Mouse (Mus musculus): ENCODE data around the gene Rspry1. TPM values are rescaled to one million over a fixed set of nuclear protein-coding genes. Genes with fewer than 3 reads are reported as not detected.
A peak's percentile ranks its signal among the peaks of the same experiment; 100 is the strongest.

Gene Rspry1
- polyA plus RNA-seq, 1 experiment from 2014 or later = 50.2 TPM

DNA sequence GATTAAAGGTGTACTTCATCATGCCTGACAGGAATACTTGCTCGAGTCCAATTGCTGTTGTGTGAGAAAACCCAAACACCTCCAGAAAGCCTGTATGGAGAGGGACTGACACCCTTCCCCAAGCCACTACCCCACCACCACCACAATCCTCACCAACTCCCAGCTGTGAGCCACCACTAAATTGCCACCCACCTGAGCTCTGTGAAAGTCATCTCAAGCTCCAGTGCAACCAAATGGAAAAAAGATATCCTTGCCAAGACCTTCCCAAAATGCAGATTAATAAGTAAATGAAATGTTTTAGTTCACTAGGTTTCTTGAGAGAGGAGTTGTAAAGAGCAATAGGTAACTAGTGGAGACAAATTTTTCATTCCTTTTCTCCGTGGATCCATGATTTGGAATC, 63.0 kb downstream of the Rspry1 start:
- H3K4me3 ChIP-seq (replicated peaks) = no peak overlapping the region
- H3K4me2 ChIP-seq = no peak overlapping the region
- no peaks in the 10 kb centered on the region for H3K9me3 ChIP-seq (replicated peaks)
- WGBS = 90% methylated on average over 2 of the region's 2 CpGs
- no peak for ATAC-seq (ENCODE audit: low FRiP score)
- peaks cover 24% of the 10 kb centered on the region for H3K4me1 ChIP-seq
- H3K9ac ChIP-seq (replicated peaks) = no peak overlapping the region
- no peak overlapping the region for H3K27ac ChIP-seq (replicated peaks)
- H3K27me3 ChIP-seq (replicated peaks) = no peaks in the 10 kb centered on the region
- peaks cover 27% of the 10 kb centered on the region for H3K36me3 ChIP-seq

DNA sequence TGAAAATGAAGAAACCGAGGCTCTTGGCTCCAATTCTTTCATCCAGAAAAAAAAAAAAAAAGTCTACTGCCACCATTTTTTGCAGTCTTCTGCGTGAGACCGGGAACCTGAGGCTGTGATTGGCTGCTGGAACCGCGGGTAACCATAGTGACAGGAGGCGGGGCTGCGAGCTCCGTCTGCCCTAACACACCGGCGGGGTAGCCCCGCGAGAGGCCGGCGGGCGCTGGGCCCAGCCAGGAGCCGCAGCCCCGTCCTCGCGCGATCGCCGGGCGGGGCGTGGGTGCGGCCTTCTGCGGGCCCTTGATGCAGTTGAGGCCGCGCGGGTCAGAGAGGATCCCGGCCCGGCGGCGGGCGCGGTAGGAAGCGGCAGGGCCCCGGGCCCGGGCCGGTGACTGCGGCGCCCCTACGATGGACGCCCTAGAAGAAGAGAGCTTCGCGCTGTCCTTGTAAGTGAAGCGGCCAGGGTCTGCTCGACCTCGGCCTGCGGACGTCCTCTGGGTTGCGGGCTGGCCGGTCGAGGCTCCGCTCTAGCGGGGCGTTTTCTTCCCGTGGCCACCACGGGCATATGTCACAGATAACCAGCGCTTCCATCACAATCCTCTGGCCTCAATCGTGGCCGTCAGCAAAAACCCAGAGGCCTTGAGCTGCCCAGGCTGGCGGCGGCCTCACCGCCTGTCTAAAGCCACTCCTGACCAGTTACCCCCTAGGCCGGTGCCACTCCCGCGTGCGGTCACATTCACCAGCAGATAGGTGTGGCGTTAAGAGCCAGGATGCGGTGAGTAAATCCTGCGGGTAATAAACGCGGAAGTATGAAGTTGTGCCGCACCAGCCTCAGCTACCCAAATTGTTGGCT, 64.9 kb downstream of the Rspry1 start, which contains the start of gene Arl2bp:
Gene Arl2bp, plus strand, starts transcription at position 145 of the 853 bp plus-strand sequence.
- WGBS = under 1% methylated on average over 74 of the region's 74 CpGs
- Histone ChIP-seq H3K27me3 (replicated peaks) (no peaks in the 10 kb centered on the region), H3K9me3 (replicated peaks) (no peaks in the 10 kb centered on the region), H3K36me3 (peaks cover 26% of the 10 kb centered on the region), H3K27ac (replicated peaks) (peak within 1 kb of the TSS; percentile 97), H3K4me2 (peak within 1 kb of the TSS; percentile 61), H3K4me3 (replicated peaks) (peak within 1 kb of the TSS; percentile 96), H3K4me1 (peaks cover 24% of the 10 kb centered on the region), H3K9ac (replicated peaks) (peak within 1 kb of the TSS; percentile 98)
- peak; percentile 99 for ATAC-seq (ENCODE audit: low FRiP score)

DNA sequence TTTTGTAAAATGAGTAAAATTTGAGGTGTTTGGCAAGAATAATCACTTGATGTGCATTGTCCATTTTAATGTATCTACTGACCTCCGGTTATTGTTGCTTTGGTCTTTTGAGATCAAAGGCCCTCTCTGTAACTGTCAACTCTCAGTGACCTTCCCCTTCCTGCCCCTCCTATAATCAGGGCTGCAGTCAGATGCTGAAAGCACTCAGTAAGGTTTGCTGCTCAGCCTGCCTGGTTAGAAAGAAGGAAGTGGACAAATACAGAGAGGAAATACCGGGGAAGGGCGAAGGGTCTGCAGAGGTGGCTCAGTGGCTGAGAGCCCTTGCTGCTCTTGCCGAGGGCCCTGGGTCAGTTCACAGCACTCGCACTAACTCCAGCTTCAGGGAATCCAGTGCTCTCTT, 72.6 kb downstream of the Rspry1 start:
- Histone ChIP-seq H3K4me1 (peaks cover 5% of the 10 kb centered on the region; the same call in 1 of the 2 replicates), H3K27ac (replicated peaks) (no peak overlapping the region), H3K9ac (replicated peaks) (no peak overlapping the region), H3K4me3 (replicated peaks) (no peak overlapping the region), H3K36me3 (peaks cover 49% of the 10 kb centered on the region), H3K4me2 (no peak overlapping the region), H3K9me3 (replicated peaks) (no peaks in the 10 kb centered on the region), H3K27me3 (replicated peaks) (no peaks in the 10 kb centered on the region)
- WGBS = 87% methylated on average over 5 of the region's 5 CpGs
- ATAC-seq (ENCODE audit: low FRiP score) = no peak

DNA sequence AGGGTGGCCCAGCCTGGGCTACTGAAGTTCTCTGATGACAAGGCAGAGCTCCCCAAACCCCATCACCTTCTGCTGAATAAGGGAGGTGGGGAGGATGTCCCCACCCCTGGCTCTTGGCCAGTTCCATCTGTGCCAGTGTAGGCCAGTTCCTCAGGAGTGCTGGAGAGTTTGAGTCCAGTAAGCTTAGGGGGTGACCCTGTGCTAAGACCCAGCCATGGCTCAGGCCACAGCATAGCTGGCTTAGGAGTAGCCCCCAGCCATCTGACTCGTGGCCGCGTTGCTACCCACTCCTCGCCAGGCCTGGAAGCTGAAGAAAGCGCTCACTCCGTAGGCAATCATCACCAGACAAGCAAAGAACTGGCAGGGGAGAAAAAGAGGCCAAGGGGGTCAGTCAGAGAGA, 74.2 kb downstream of the Rspry1 start:
- H3K4me1 ChIP-seq = 0 out of 2 replicates have a peak, but pooled peaks cover 4% of the 10 kb centered on the region
- no peak overlapping the region for H3K9ac ChIP-seq (replicated peaks)
- no peak overlapping the region for H3K4me2 ChIP-seq
- no peaks in the 10 kb centered on the region for H3K9me3 ChIP-seq (replicated peaks)
- H3K27me3 ChIP-seq (replicated peaks) = no peaks in the 10 kb centered on the region
- no peak overlapping the region for H3K27ac ChIP-seq (replicated peaks)
- no peak overlapping the region for H3K4me3 ChIP-seq (replicated peaks)
- no peak for ATAC-seq (ENCODE audit: low FRiP score)
- H3K36me3 ChIP-seq = peaks cover 41% of the 10 kb centered on the region
- WGBS = 87% methylated on average over 6 of the region's 6 CpGs

DNA sequence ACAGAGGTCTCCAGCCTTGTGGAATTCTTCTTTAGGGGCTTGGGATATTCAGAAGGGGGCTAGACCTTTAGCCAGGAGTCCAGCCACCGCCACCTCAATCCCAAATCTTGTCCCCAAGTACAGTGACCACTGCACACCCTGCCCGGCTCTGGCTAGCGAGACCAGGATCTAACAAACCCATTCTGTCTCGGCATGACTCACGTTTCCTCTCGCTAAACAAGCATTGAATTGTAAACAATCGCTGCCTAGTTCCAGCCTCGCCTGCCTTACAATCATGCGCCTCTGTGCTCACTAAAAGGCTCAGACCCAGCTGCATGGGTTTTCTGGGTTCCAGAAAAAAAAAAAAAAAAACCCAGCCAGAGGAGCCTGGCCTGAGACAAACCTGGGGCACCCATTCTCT, 76.8 kb downstream of the Rspry1 start:
- Histone ChIP-seq H3K4me1 (0 out of 2 replicates have a peak, but pooled peaks cover 4% of the 10 kb centered on the region), H3K4me2 (no peak overlapping the region), H3K4me3 (replicated peaks) (no peak overlapping the region), H3K9me3 (replicated peaks) (no peaks in the 10 kb centered on the region), H3K27ac (replicated peaks) (peak overlapping the region; percentile 58), H3K9ac (replicated peaks) (no peak overlapping the region), H3K36me3 (peaks cover 14% of the 10 kb centered on the region), H3K27me3 (replicated peaks) (no peaks in the 10 kb centered on the region)
- WGBS = 41% methylated on average over 9 of the region's 9 CpGs
- ATAC-seq (ENCODE audit: low FRiP score) = no peak

DNA sequence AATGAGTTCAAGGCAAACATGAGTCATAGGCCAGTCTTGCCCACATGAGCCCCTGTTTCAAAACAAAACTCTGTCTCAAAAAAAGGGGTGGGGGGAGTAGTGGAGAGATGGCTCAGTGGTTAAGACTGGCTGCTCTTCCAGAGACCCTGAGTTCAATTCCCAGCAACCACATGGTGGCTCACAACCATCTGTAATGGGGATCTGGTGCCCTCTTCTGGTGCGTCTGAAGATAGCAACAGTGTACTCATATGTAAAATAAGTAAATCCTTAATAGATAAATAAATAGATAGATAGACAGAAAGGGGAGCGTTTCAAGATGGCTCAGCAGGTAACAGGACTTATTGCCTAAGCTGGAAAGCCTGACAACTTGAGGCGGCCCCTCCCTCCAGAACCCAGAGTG, 78.7 kb downstream of the Rspry1 start:
- H3K36me3 ChIP-seq = no peaks in the 10 kb centered on the region
- no peak overlapping the region for H3K4me2 ChIP-seq
- no peak overlapping the region for H3K27ac ChIP-seq (replicated peaks)
- no peaks in the 10 kb centered on the region for H3K27me3 ChIP-seq (replicated peaks)
- 0 out of 2 replicates have a peak, but pooled peaks cover 4% of the 10 kb centered on the region for H3K4me1 ChIP-seq
- WGBS = 81% methylated on average over 3 of the region's 3 CpGs
- H3K9me3 ChIP-seq (replicated peaks) = no peaks in the 10 kb centered on the region
- no peak for ATAC-seq (ENCODE audit: low FRiP score)
- H3K9ac ChIP-seq (replicated peaks) = no peak overlapping the region
- H3K4me3 ChIP-seq (replicated peaks) = no peak overlapping the region

DNA sequence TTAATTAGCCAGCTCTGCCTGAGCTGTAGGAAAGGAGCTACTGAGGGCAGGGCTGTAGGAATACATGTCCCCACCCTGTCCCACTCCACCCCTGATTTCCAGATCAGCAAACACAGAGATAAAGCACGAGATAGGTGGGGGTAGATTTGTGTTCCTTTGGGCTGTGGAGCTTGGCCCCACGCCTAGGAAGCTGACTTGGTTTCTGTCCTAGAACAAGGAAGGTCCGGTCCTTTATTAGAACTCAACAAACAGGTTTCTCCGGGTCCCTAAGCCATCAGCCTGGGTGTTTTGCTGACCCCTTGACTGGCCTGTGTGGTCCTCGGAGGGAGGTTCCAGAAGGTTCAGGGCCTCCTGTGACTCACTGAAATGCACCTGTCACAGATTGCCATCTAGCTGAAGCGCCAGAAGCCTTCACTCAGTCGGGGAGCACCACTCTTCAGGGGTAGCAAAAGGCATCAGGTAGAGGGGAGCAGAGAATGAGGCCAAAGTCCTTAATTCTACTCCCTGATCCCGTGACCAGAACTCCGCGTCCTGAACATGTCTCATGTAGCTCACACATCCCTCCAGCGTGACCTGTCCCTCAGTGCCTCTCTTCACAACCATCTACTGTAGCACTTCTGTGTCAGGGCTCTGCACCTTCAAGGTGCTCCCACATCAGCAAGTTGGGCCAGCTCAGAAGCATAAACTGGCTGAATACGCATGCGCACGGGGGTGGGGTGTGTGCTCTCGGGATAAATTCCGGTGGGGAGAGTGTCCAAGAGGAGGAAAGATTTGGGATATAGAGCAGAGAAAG, 81.2 kb downstream of the Rspry1 start:
- H3K36me3 ChIP-seq = no peaks in the 10 kb centered on the region
- H3K9me3 ChIP-seq (replicated peaks) = no peaks in the 10 kb centered on the region
- H3K4me1 ChIP-seq = no peaks in the 10 kb centered on the region
- H3K9ac ChIP-seq (replicated peaks) = no peak overlapping the region
- H3K4me2 ChIP-seq = no peak overlapping the region
- H3K27ac ChIP-seq (replicated peaks) = no peak overlapping the region
- WGBS = 84% methylated on average over 16 of the region's 16 CpGs
- H3K4me3 ChIP-seq (replicated peaks) = no peak overlapping the region
- no peaks in the 10 kb centered on the region for H3K27me3 ChIP-seq (replicated peaks)
- ATAC-seq (ENCODE audit: low FRiP score) = no peak

DNA sequence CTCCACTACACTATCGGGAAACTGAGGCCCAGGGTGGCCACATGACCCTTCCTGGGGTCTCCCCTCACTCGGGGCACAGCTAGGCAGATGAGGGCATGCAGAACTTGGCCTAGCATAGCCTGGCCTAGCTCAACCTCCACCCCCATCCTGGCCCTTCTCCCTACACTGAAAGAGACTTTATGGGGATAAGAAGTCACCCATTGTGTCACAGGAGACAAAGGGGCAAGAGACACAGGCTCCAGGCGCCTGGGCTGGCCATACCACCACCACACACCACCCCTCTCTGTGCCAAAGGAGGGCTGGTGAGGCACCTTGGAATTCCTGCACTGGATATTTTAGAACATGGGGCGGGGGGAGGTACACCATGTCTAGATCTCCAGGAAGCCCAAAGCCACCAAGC, 82.5 kb downstream of the Rspry1 start:
- Histone ChIP-seq H3K4me3 (replicated peaks) (no peak overlapping the region), H3K4me1 (no peaks in the 10 kb centered on the region), H3K9ac (replicated peaks) (no peak overlapping the region), H3K4me2 (no peak overlapping the region), H3K27me3 (replicated peaks) (no peaks in the 10 kb centered on the region), H3K9me3 (replicated peaks) (no peaks in the 10 kb centered on the region), H3K27ac (replicated peaks) (no peak overlapping the region), H3K36me3 (no peaks in the 10 kb centered on the region)
- WGBS = 81% methylated on average over 4 of the region's 4 CpGs
- ATAC-seq (ENCODE audit: low FRiP score) = no peak

DNA sequence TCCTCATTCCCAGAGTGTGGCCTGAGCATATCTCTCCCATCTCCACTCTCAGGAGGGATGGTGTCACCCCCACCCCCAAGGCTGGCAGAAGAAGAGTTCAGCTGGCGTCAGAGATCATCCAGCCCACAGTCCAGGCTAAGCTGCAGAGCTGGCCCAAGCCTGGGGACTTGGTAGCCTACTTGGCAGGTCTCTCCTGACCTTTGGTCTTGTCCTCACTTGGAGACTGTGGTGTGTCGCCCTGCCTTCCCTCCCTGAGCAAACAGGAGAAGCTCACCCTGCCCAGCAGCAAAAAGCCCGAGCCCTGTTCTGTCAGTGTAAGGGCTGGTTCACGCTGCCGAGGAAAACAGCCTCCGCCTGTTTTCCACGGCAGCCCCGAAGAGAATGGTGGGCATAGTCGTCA, 84.2 kb downstream of the Rspry1 start:
- 78% methylated on average over 9 of the region's 9 CpGs for WGBS
- H3K4me2 ChIP-seq = no peak overlapping the region
- no peaks in the 10 kb centered on the region for H3K4me1 ChIP-seq
- no peaks in the 10 kb centered on the region for H3K36me3 ChIP-seq
- no peaks in the 10 kb centered on the region for H3K27me3 ChIP-seq (replicated peaks)
- no peak overlapping the region for H3K9ac ChIP-seq (replicated peaks)
- no peak overlapping the region for H3K4me3 ChIP-seq (replicated peaks)
- no peak overlapping the region for H3K27ac ChIP-seq (replicated peaks)
- H3K9me3 ChIP-seq (replicated peaks) = no peaks in the 10 kb centered on the region
- no peak for ATAC-seq (ENCODE audit: low FRiP score)

DNA sequence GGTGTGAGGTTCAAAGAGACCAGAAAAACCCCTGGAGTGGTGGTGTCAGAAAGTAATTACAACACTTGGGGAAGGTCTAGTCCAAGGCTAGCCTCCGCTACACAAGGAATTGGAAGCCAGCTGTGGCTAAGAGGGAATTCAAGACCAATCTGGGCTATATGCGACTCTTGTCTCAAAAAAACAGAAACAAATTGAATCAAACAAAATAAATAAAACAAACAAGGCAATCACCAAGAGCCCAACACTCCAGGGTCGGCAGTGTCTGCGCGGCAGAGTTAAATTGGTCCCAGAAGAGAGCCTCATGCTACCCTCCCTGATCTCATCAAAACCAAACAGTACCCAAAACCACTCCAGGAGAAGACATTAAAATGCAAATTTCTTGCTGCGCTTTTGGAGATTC, 93.0 kb downstream of the Rspry1 start:
- 2% methylated on average over 6 of the region's 6 CpGs for WGBS
- Histone ChIP-seq H3K9me3 (replicated peaks) (no peaks in the 10 kb centered on the region), H3K36me3 (no peaks in the 10 kb centered on the region), H3K9ac (replicated peaks) (no peak overlapping the region), H3K4me3 (replicated peaks) (no peak overlapping the region; the same call in 1 of the 2 replicates), H3K4me2 (peak overlapping the region; percentile 61), H3K27ac (replicated peaks) (no peak overlapping the region), H3K27me3 (replicated peaks) (peaks cover 59% of the 10 kb centered on the region), H3K4me1 (peaks cover 25% of the 10 kb centered on the region)
- ATAC-seq (ENCODE audit: low FRiP score) = no peak

DNA sequence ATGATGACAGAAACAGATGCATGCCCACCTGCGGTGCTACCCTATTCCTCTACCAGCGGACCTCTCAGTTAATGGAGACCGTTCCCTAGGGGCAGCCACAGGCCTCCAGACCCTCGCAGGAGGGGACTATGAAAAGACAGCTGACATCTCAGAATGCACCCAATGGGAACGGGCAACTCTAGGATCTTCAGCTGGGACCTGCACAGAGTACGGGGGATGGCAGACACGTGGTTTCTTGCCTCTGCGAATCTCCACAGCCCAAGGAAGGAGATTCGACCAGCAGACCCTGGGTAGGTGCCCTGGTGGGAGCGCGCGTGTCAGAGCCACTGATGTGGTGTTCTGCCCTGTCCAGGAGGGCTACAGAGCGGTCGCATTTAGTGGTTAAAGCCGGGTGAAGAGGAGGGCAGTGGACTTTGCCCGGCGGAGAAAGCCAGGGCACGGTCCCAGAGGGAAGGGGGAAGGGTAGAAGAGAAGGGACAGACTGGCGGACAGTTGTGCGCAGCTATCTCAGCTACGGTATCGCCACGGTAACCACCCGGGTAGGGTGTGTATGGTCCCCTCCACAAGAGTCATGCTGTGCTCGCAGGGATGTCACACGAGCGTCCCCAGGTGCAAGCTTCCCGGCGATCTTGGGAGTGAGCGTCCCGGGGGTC, 93.7 kb downstream of the Rspry1 start:
- 0 out of 2 replicates have a peak overlapping the region, but pooled peaks have one; percentile 5 for H3K9ac ChIP-seq (replicated peaks)
- no peaks in the 10 kb centered on the region for H3K36me3 ChIP-seq
- WGBS = 1% methylated on average over 31 of the region's 31 CpGs
- H3K4me3 ChIP-seq (replicated peaks) = peak overlapping the region; percentile 45
- no peak overlapping the region for H3K27ac ChIP-seq (replicated peaks)
- peak overlapping the region; percentile 61 for H3K4me2 ChIP-seq
- peak; percentile 66 for ATAC-seq (ENCODE audit: low FRiP score)
- peaks cover 25% of the 10 kb centered on the region for H3K4me1 ChIP-seq
- H3K9me3 ChIP-seq (replicated peaks) = no peaks in the 10 kb centered on the region
- peaks cover 59% of the 10 kb centered on the region for H3K27me3 ChIP-seq (replicated peaks)

All from neural tube, embryonic 15.5 days (tissue).